Mouse (Mus musculus) C2C12 (cell line): ENCODE results near the gene Gse1.

Source experiments
- CTCF ChIP-seq: IDR thresholded peaks from one replicate; pipeline ENCODE4 v1.5.1; 2011; ENCODE audit not compliant: control insufficient read depth, insufficient read depth, insufficient read length
- MAX ChIP-seq: IDR thresholded peaks from one replicate; pipeline ENCODE4 v1.6.1; 2011; ENCODE audit warnings: mild to moderate bottlenecking, control low read depth

GRCm38 (mm10) chr8:120498349-120498831, 270.1 kb downstream of the Gse1 start:
- TF ChIP-seq CTCF = no peak
- no peak for TF ChIP-seq MAX
